Mouse (Mus musculus) heart, embryonic 14.5 days (tissue): ENCODE data around the gene Ltbp1. TPM values are rescaled to one million over a fixed set of nuclear protein-coding genes. Genes with fewer than 3 reads are reported as not detected.

Experiments
- ATAC-seq: fragments of 200-750 bp; cut with Nextera tagmentation; 2 replicates; pipeline ENCODE4 v1.8.0; 2017; ENCODE audit warnings: low read depth, moderate TSS enrichment; ENCODE audit not compliant: insufficient number of reproducible peaks, insufficient read depth, low FRiP score
- H3K27ac ChIP-seq, 2 experiments: fragments of 200-500 bp in 1 of 2; fragments of 300-500 bp in 1 of 2; sonication (generic) in 1 of 2; replicated peaks in 1 of 2; 2 replicates each; pipeline ENCODE4 v1.5.1; 2012 to 2014; ENCODE audit warnings: low read depth in 2 of 2, low read length in 2 of 2, control low read depth in 1 of 2, mild to moderate bottlenecking in 1 of 2, mixed read lengths in 1 of 2; ENCODE audit not compliant: control insufficient read depth in 1 of 2, insufficient read depth in 1 of 2
- H3K27me3 ChIP-seq: fragments of 300-500 bp; sonication (generic); 2 replicates; pipeline ENCODE4 v1.6.1; 2014; ENCODE audit warnings: mild to moderate bottlenecking, low read length, control low read depth; ENCODE audit not compliant: control insufficient read depth, insufficient read depth
- H3K36me3 ChIP-seq: fragments of 300-500 bp; sonication (generic); 2 replicates; pipeline ENCODE4 v1.6.1; 2014; ENCODE audit warnings: mild to moderate bottlenecking, control low read depth, low read length, mixed read lengths; ENCODE audit not compliant: control insufficient read depth, insufficient read depth
- H3K4me1 ChIP-seq, 2 experiments: fragments of 200-500 bp in 1 of 2; fragments of 300-500 bp in 1 of 2; sonication (generic) in 1 of 2; 2 replicates each; pipeline ENCODE4 v1.6.1; 2012 to 2014; ENCODE audit warnings: low read length in 2 of 2, control low read depth in 1 of 2, mixed read lengths in 1 of 2; ENCODE audit not compliant: control insufficient read depth in 2 of 2, insufficient read depth in 2 of 2
- H3K4me2 ChIP-seq: fragments of 300-500 bp; sonication (generic); 2 replicates; pipeline ENCODE4 v1.6.1; 2014; ENCODE audit warnings: mild to moderate bottlenecking, low read length
- H3K4me3 ChIP-seq, 2 experiments: fragments of 200-500 bp in 1 of 2; fragments of 300-500 bp in 1 of 2; sonication (generic) in 1 of 2; 2 replicates each; pipeline ENCODE4 v1.5.1; 2012 to 2014; ENCODE audit warnings: low read length in 2 of 2, mild to moderate bottlenecking in 2 of 2, control low read depth in 1 of 2, low read depth in 1 of 2, moderate library complexity in 1 of 2; ENCODE audit not compliant: control insufficient read depth in 1 of 2, insufficient read depth in 1 of 2
- H3K9ac ChIP-seq: fragments of 300-500 bp; sonication (generic); 2 replicates; pipeline ENCODE4 v1.6.1; 2014; ENCODE audit warnings: mild to moderate bottlenecking, low read length
- H3K9me3 ChIP-seq: fragments of 300-500 bp; sonication (generic); 2 replicates; pipeline ENCODE4 v1.6.1; 2016; ENCODE audit warnings: low read length, control low read depth; ENCODE audit not compliant: control insufficient read depth
- WGBS: fragments of 180-500 bp; shearing (Covaris S2); extraction: QIAGEN DNeasy Blood & Tissue Kit; methylation state at CpG from one replicate; pipeline ENCODE4 v1.1.7; 2014; 5-methylcytosine and 5-hydroxymethylcytosine counted together
- polyA plus RNA-seq: library from polyadenylated mRNA; unstranded; fragments of >200 nt; fragmentation: Nextera tagmentation; extraction: Ambion mirVana; gene quantifications from 2 replicates; pipeline ENCODE4 v1.2.1, GENCODE M21; 2014

Gene Ltbp1
- polyA plus RNA-seq, 1 experiment from 2014 or later: 38.1 TPM

DNA sequence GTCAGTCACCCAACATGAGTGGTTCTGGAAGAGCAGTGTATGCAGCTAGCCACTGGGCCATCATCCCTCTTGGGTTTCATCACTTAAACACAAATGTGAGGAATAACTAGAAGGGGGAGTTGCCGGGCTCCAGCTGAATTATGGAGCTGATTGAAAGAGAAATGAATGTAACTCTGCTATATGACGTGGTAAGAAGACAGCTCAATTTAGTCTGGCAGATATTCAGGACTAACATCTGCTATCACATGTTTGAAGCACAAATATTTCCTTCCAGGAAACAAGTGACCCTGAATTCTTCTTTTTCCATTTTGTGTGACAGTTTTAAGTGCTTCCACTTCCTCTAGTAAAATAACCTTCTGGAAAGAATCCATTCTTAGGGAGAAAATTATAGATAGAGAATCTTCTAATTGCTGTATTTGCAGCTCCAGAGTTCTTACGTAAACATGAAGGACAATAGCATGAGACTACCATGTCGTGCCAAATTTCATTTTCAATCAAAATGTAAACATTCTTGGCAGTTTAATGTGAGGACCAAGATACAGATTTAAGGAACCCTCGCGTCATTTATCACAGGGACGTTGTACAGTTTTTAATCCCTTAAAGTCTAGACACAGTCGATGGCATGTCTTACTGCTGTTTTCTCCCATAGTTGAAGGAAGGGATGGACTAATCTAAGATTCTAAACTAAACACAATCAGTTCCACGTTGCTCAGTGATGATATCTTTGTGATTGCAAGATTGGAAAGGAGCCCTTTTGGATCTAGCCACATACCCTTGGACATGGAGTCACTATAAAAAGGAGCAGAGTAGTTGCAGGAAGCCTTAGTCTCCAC, 279.7 kb downstream of the Ltbp1 start:
- Histone ChIP-seq H3K4me1 (no peaks in the 10 kb centered on the region), H3K36me3 (peaks cover 29% of the 10 kb centered on the region), H3K27me3 (no peaks in the 10 kb centered on the region), H3K9me3 (no peaks in the 10 kb centered on the region), H3K27ac (no peak overlapping the region), H3K4me2 (no peak overlapping the region), H3K9ac (no peak overlapping the region), H3K4me3 (no peak overlapping the region)
- no peak for ATAC-seq
- WGBS: 74% methylated on average over 9 of the region's 9 CpGs

DNA sequence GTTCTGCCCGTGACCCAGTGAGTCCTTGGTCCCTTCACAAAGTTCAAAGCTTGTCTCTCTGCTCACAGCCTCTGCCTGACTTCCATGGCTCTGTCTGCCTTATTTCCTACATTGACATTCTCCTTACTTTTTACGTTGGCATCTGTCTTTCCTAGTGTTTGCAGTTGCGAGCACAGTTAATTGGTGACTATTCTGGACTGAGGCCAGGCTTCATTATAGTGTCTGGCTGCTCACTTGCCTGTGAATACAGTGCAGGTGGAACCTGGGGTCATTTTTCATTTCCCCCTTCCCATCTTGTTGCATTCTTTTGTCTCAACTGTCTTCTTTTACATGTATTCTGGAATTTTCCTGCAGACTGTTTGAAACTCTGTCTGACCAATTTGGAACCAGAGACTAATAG, 287.6 kb downstream of the Ltbp1 start:
- H3K27ac ChIP-seq: no peak overlapping the region
- H3K4me2 ChIP-seq: no peak overlapping the region
- no peak overlapping the region for H3K9ac ChIP-seq
- H3K4me3 ChIP-seq: no peak overlapping the region
- no peaks in the 10 kb centered on the region for H3K27me3 ChIP-seq
- peaks cover 63% of the 10 kb centered on the region for H3K36me3 ChIP-seq
- no peak for ATAC-seq
- no peaks in the 10 kb centered on the region for H3K9me3 ChIP-seq
- 84% methylated on average over 3 of the region's 3 CpGs for WGBS
- no peaks in the 10 kb centered on the region for H3K4me1 ChIP-seq

DNA sequence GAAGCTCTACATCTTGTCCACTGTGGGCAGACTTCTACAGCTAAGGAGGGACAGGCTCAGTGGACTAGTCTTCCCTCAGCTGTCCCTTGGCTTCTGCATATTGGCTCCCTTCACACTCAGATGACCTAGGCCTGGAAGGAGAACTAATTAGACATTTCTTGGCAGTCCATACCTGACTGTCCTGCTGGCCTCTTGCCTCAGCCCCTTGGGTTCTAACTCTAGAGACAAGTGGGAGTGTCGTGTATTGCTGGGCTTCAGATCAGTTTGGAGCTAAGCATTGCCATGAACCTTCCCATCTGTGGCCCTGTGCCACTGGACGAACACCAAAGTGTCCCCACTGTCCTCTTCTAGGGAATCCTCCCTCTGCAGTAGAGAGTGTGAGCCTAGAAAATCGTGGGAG, 288.4 kb downstream of the Ltbp1 start:
- no peak overlapping the region for H3K4me3 ChIP-seq
- WGBS: 72% methylated on average over 3 of the region's 3 CpGs
- no peak overlapping the region for H3K27ac ChIP-seq
- no peak for ATAC-seq
- no peak overlapping the region for H3K4me2 ChIP-seq
- H3K4me1 ChIP-seq: no peaks in the 10 kb centered on the region
- H3K27me3 ChIP-seq: no peaks in the 10 kb centered on the region
- no peak overlapping the region for H3K9ac ChIP-seq
- no peaks in the 10 kb centered on the region for H3K9me3 ChIP-seq
- peaks cover 68% of the 10 kb centered on the region for H3K36me3 ChIP-seq

DNA sequence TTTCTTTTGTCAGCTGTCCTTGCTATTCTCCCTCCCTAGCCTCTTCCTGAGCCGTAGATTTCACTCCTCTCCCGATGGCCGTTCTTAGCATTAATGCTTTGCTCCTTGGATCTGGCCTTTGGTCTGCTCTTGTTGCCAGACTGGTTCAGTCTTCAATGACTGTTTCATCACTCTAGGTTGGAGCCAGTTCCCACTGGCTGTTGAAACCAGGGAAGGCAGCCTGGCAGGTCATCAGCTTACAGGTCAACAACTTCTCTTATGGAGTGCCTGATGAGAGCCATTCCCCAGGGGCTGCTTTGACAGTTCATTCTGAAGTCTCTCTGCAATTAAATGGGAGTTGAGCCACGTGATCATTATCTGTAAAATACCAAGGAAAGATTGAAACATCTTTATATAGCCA, 295.5 kb downstream of the Ltbp1 start:
- H3K27ac ChIP-seq: no peak overlapping the region
- no peaks in the 10 kb centered on the region for H3K4me1 ChIP-seq
- H3K36me3 ChIP-seq: peaks cover 55% of the 10 kb centered on the region
- no peak overlapping the region for H3K9ac ChIP-seq
- ATAC-seq: no peak
- no peaks in the 10 kb centered on the region for H3K27me3 ChIP-seq
- H3K4me3 ChIP-seq: no peak overlapping the region
- H3K4me2 ChIP-seq: no peak overlapping the region
- H3K9me3 ChIP-seq: no peaks in the 10 kb centered on the region
- 54% methylated on average over 4 of the region's 4 CpGs for WGBS

DNA sequence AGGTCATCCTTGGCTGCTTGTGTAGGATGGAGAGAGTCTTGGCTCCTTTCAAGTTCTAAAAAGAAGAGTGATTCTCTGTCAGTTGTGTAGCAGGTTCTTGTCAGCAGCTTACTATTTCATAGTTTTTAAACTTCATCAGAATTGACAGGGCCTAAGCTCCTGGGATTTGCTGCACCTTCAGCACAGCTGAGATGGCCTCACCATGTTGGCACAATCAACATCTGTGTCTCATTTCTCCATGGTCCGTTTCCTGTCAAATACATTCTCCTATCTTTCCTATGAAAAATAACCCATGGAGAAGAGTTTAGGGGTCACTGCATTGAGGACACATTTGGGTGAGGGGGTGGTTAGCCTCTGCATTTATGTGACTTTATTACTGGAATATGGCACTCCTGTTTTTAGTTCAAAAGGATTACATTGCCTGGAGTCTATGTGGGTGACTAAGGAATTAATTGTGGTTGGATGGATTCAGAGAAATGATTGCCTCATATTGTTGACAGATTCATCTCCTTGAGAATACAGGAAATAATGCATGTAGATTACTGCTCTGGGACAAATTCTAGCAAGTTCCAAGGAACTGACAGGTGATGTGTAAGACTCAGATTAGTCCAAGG, 299.5 kb downstream of the Ltbp1 start:
- Histone ChIP-seq H3K4me1 (0 out of 4 replicates have a peak, but pooled peaks cover 0 to 2% of the 10 kb centered on the region in 2 experiments), H3K27ac (no peak overlapping the region), H3K27me3 (no peaks in the 10 kb centered on the region), H3K4me2 (no peak overlapping the region), H3K36me3 (peaks cover 23% of the 10 kb centered on the region), H3K9me3 (no peaks in the 10 kb centered on the region), H3K4me3 (no peak overlapping the region), H3K9ac (no peak overlapping the region)
- ATAC-seq: no peak
- WGBS: 88% methylated on average over 1 of the region's 1 CpGs

DNA sequence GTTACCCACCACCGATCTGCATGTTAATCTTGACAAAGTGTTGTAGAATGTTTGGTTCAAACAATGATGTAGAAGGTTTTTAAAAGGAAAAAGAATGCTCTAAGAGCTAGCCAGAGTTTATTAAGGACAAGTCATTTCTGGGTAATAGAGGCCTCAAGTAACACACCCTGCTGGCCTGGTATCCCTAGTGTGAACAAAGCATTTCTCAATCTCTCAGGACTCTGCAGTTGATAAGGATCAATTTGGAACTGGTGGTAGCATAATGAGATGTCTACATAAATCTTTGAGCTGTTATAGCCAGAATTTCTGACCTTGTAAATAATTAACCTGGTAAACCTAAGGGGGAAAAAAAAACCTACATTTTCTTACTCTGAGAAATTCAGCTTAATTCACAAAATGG, 300.3 kb downstream of the Ltbp1 start:
- Histone ChIP-seq H3K27me3 (no peaks in the 10 kb centered on the region), H3K4me2 (no peak overlapping the region), H3K36me3 (peaks cover 28% of the 10 kb centered on the region), H3K4me1 (0 out of 4 replicates have a peak, but pooled peaks cover 0 to 2% of the 10 kb centered on the region in 2 experiments), H3K4me3 (no peak overlapping the region), H3K27ac (no peak overlapping the region), H3K9ac (no peak overlapping the region), H3K9me3 (no peaks in the 10 kb centered on the region)
- no peak for ATAC-seq
- WGBS: 93% methylated on average over 1 of the region's 1 CpGs

DNA sequence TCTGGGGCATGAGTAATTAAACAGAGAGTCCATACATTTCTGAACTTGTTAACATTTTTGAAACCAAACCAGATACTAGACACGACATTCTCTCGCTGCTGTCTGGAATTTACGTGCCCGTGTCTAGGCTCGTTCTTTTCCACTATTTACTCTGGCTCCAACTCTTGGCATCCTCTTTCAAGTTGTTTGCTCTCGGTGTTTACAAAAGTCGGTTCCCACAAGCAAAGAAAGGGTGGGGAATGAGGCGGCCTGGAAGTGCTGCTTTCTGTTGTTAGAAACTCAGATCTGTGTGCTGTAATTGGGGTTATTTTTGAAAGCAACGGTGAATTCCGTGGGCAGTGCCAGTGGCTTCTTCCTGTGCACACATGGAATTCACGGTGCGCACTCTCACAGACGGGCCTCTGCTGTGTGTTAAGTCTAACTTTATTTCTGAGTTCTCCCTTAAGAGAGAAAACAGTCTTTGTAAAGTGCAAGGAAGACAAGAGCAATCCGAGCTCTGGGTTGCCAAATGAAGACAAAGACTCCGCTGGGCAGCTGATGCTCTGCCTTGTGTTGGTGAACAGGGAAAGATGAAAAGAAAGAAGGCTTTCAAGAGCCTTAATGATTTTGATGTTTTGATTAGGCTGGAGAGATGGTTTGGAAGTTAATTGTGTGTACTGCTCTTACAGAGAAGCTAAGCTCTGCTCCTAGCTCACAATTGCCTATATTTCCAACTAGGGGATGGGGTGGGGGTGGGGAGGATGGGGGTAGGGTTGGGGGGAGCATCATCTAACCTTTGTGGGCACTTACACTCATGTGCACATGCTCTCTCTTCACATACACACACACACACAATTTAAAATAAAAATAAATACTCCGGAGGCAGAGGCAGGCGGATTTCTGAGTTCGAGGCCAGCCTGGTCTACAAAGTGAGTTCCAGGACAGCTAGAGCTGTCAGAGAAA, 302.0 kb downstream of the Ltbp1 start:
- no peaks in the 10 kb centered on the region for H3K27me3 ChIP-seq
- 0 out of 4 replicates have a peak, but pooled peaks cover 2% of the 10 kb centered on the region in 2 experiments for H3K4me1 ChIP-seq
- no peak for ATAC-seq
- no peaks in the 10 kb centered on the region for H3K9me3 ChIP-seq
- no peak overlapping the region for H3K9ac ChIP-seq
- H3K4me2 ChIP-seq: no peak overlapping the region
- H3K27ac ChIP-seq: peak overlapping the region in 1 of 2 experiments; percentile 46; a peak in 1 of 4 replicates
- H3K36me3 ChIP-seq: peaks cover 27% of the 10 kb centered on the region
- no peak overlapping the region for H3K4me3 ChIP-seq
- 73% methylated on average over 18 of the region's 18 CpGs for WGBS
